Mouse (Mus musculus): Measurements from ENCODE around the gene Usp8.

GRCm38 (mm10) chr2:126783370-126783769, 76.2 kb downstream of the Usp8 start, which contains the start of gene Usp50:
- TF ChIP-seq CTCF (IDR thresholded peaks at IDR 0.05; ENCODE audit: extremely low read depth, insufficient read depth, low read length), result no peak
- TF ChIP-seq POLR2A (IDR thresholded peaks at IDR 0.05; ENCODE audit: extremely low read depth, insufficient read depth, low read length), result no peak
